Mouse (Mus musculus) heart, postnatal 0 days (tissue): Measurements from ENCODE around the gene Ntn4. TPM values are rescaled to one million over a fixed set of nuclear protein-coding genes. Genes with fewer than 3 reads are reported as not detected.

Source experiments
- ATAC-seq: fragments of 200-750 bp; cut with Nextera tagmentation; 2 replicates; pipeline ENCODE4 v1.8.0; 2017; ENCODE audit warnings: low read depth, moderate number of reproducible peaks, moderate library complexity; ENCODE audit not compliant: insufficient read depth
- DNase-seq: peaks from one replicate; pipeline ENCODE4 v3.0.0-alpha.2; 2016; ENCODE audit warnings: low spot score
- H3K27ac ChIP-seq: fragments of 300-500 bp; sonication (generic); 2 replicates; pipeline ENCODE4 v1.5.1; 2014; ENCODE audit warnings: low read depth, mild to moderate bottlenecking
- H3K27me3 ChIP-seq: fragments of 300-500 bp; sonication (generic); 2 replicates; pipeline ENCODE4 v1.6.1; 2014; ENCODE audit warnings: low read length, mixed read lengths; ENCODE audit not compliant: control insufficient read depth, insufficient read depth
- H3K36me3 ChIP-seq: fragments of 300-500 bp; sonication (generic); replicated peaks from 2 replicates; pipeline ENCODE4 v1.6.1; 2014; ENCODE audit warnings: low read length, mixed read lengths; ENCODE audit not compliant: control insufficient read depth, insufficient read depth
- H3K4me1 ChIP-seq: fragments of 300-500 bp; sonication (generic); 2 replicates; pipeline ENCODE4 v1.6.1; 2014; ENCODE audit warnings: antibody characterized with exemption; ENCODE audit not compliant: control insufficient read depth, insufficient read depth
- H3K4me2 ChIP-seq: fragments of 300-500 bp; sonication (generic); 2 replicates; pipeline ENCODE4 v1.6.1; 2014; ENCODE audit warnings: low read depth, mild to moderate bottlenecking, low read length, moderate library complexity
- H3K4me3 ChIP-seq: fragments of 300-500 bp; sonication (generic); 2 replicates; pipeline ENCODE4 v1.5.1; 2014; ENCODE audit warnings: low read depth, low read length
- H3K9ac ChIP-seq: fragments of 300-500 bp; sonication (generic); replicated peaks from 2 replicates; pipeline ENCODE4 v1.6.1; 2014; ENCODE audit warnings: low read depth, low read length, mixed read lengths
- H3K9me3 ChIP-seq: fragments of 300-500 bp; sonication (generic); replicated peaks from 2 replicates; pipeline ENCODE4 v1.6.1; 2016; ENCODE audit warnings: low read length; ENCODE audit not compliant: control insufficient read depth
- CTCF ChIP-seq: IDR thresholded peaks from 2 replicates; pipeline ENCODE4 v1.5.1; 2016; ENCODE audit warnings: antibody characterized with exemption, control low read depth, low read depth
- EP300 ChIP-seq: IDR thresholded peaks from 2 replicates; pipeline ENCODE4 v1.6.1; 2016; ENCODE audit warnings: antibody characterized with exemption, low read depth
- WGBS: fragments of 180-500 bp; shearing (Covaris S2); extraction: QIAGEN DNeasy Blood & Tissue Kit; methylation state at CpG from one replicate; pipeline ENCODE4 v1.1.7; 2014; 5-methylcytosine and 5-hydroxymethylcytosine counted together
- polyA plus RNA-seq: library from polyadenylated mRNA; unstranded; fragments of >200 nt; fragmentation: Nextera tagmentation; extraction: Ambion mirVana; gene quantifications from 2 replicates; pipeline ENCODE4 v1.2.1, GENCODE M21; 2015
- total RNA-seq: library from RNA; depleted of rRNA; stranded (reverse); fragments of >200 nt; gene quantifications from 2 replicates; pipeline ENCODE4 v1.2.3, GENCODE M21; 2014; ENCODE audit warnings: low replicate concordance

Ntn4 gene
- total and polyA plus RNA-seq, 2 experiments from 2014 or later = 2.5 to 37.2 TPM

- ATAC-seq (no peak), DNase-seq (no peak)
- no peak for TF ChIP-seq CTCF
- no peak for TF ChIP-seq EP300
- no peak overlapping the region for H3K9ac ChIP-seq
- no peaks in the 10 kb centered on the region for H3K27me3 ChIP-seq
- H3K36me3 ChIP-seq = 0 out of 2 replicates have a peak, but pooled peaks cover 8% of the 10 kb centered on the region
- H3K4me2 ChIP-seq = no peak overlapping the region
- no peak overlapping the region for H3K27ac ChIP-seq
- no peak overlapping the region for H3K4me3 ChIP-seq
- H3K9me3 ChIP-seq = no peaks in the 10 kb centered on the region
- WGBS = 86% methylated on average over 5 of the region's 5 CpGs
- H3K4me1 ChIP-seq = peaks cover 33% of the 10 kb centered on the region
These were observed 9.1 kb downstream of the Ntn4 start for GRCm38 (mm10) chr10:93649600-93649999.

GRCm38 (mm10) chr10:93653322-93653721 is 12.8 kb downstream of the Ntn4 start:
- peaks cover 14% of the 10 kb centered on the region for H3K4me1 ChIP-seq
- H3K4me3 ChIP-seq = no peak overlapping the region
- TF ChIP-seq CTCF (no peak), EP300 (no peak)
- 78% methylated on average over 2 of the region's 2 CpGs for WGBS
- no peaks in the 10 kb centered on the region for H3K27me3 ChIP-seq
- H3K36me3 ChIP-seq = peaks cover 9% of the 10 kb centered on the region; the same call in 1 of the 2 replicates
- no peak overlapping the region for H3K4me2 ChIP-seq
- ATAC-seq (no peak), DNase-seq (no peak)
- H3K9ac ChIP-seq = no peak overlapping the region
- no peak overlapping the region for H3K27ac ChIP-seq
- H3K9me3 ChIP-seq = no peaks in the 10 kb centered on the region

GRCm38 (mm10) chr10:93655428-93655827 is 14.9 kb downstream of the Ntn4 start:
- no peak overlapping the region for H3K9ac ChIP-seq
- H3K27ac ChIP-seq = no peak overlapping the region
- WGBS = 72% methylated on average over 15 of the region's 15 CpGs
- H3K4me1 ChIP-seq = peaks cover 8% of the 10 kb centered on the region; the same call in 1 of the 2 replicates
- no peak for ATAC-seq
- TF ChIP-seq CTCF (peak; percentile 15; the same call in 1 of the 2 replicates), EP300 (no peak)
- peaks cover 5% of the 10 kb centered on the region; the same call in 1 of the 2 replicates for H3K36me3 ChIP-seq
- no peaks in the 10 kb centered on the region for H3K27me3 ChIP-seq
- H3K4me2 ChIP-seq = no peak overlapping the region
- no peak for DNase-seq
- H3K9me3 ChIP-seq = no peaks in the 10 kb centered on the region
- H3K4me3 ChIP-seq = no peak overlapping the region

DNA sequence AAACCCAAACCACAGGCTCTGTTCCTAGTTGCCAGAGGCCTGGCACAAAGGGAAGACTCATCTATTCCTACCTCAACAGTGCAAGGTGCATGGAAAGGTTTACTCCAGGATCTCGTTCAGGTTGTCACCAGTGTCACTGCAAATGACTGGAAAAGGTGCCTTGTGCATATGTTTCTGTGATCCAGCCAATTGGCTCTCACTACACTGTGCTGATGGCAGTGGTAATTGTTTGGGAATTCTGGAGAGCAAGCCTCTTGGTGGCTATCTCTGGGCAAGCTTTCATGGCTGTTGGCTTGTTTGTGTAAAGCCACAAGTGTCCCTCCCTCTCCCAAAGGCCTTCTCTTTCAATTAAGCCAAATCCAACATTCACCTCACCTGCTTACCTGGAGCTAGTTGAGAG is 19.3 kb downstream of the Ntn4 start:
- Histone ChIP-seq H3K4me2 (no peak overlapping the region), H3K9ac (no peak overlapping the region), H3K36me3 (peaks cover 5% of the 10 kb centered on the region; the same call in 1 of the 2 replicates), H3K4me1 (peaks cover 31% of the 10 kb centered on the region), H3K27me3 (no peaks in the 10 kb centered on the region), H3K27ac (no peak overlapping the region), H3K4me3 (no peak overlapping the region), H3K9me3 (no peaks in the 10 kb centered on the region)
- DNase-seq (no peak), ATAC-seq (no peak)
- TF ChIP-seq CTCF = no peak
- no peak for TF ChIP-seq EP300
- 68% methylated on average over 1 of the region's 1 CpGs for WGBS

GRCm38 (mm10) chr10:93661348-93661991 is 21.0 kb downstream of the Ntn4 start:
- H3K4me3 ChIP-seq = no peak overlapping the region
- TF ChIP-seq CTCF = no peak
- no peak for TF ChIP-seq EP300
- peaks cover 31% of the 10 kb centered on the region for H3K4me1 ChIP-seq
- H3K27me3 ChIP-seq = no peaks in the 10 kb centered on the region
- no peaks in the 10 kb centered on the region; the same call in 1 of the 2 replicates for H3K36me3 ChIP-seq
- H3K4me2 ChIP-seq = no peak overlapping the region
- no peak for DNase-seq
- H3K27ac ChIP-seq = peak overlapping the region; percentile 75
- ATAC-seq = no peak
- H3K9me3 ChIP-seq = no peaks in the 10 kb centered on the region
- 75% methylated on average over 6 of the region's 6 CpGs for WGBS
- no peak overlapping the region for H3K9ac ChIP-seq

- H3K27ac ChIP-seq = peak overlapping the region; percentile 75
- TF ChIP-seq EP300 (no peak), CTCF (no peak)
- no peak overlapping the region for H3K9ac ChIP-seq
- no peak overlapping the region for H3K4me2 ChIP-seq
- H3K9me3 ChIP-seq = no peaks in the 10 kb centered on the region
- H3K4me1 ChIP-seq = peaks cover 35% of the 10 kb centered on the region
- no peak overlapping the region for H3K4me3 ChIP-seq
- ATAC-seq = no peak
- no peak for DNase-seq
- H3K27me3 ChIP-seq = no peaks in the 10 kb centered on the region
- H3K36me3 ChIP-seq = no peaks in the 10 kb centered on the region; the same call in 1 of the 2 replicates
- WGBS = 50% methylated on average over 5 of the region's 5 CpGs
These were observed 21.5 kb downstream of the Ntn4 start for GRCm38 (mm10) chr10:93662018-93662417.
